Mouse (Mus musculus): ENCODE data around the gene Vps45. TPM values are rescaled to one million over a fixed set of nuclear protein-coding genes. Genes with fewer than 3 reads are reported as not detected.
A peak's percentile ranks its signal among the peaks of the same experiment; 100 is the strongest.

The Vps45 gene
- polyA plus RNA-seq, 1 experiment: not detected

- TF ChIP-seq POLR2A (IDR thresholded peaks at IDR 0.05; ENCODE audit: insufficient read depth, low read depth, low read length): no peak
- TF ChIP-seq CTCF (IDR thresholded peaks at IDR 0.05; ENCODE audit: insufficient read depth, low read depth, low read length): no peak
- 80% methylated on average over 12 of the region's 12 CpGs for whole genome bisulfite sequencing
- peaks cover 61% of the 10 kb centered on the region for H3K4me1 ChIP-seq (ENCODE audit: control insufficient read depth, insufficient read depth, low read length)
- H3K27ac ChIP-seq (ENCODE audit: insufficient read depth, low read depth, low read length): peak overlapping the region; percentile 35
- H3K4me3 ChIP-seq (ENCODE audit: insufficient read depth, low read depth, low read length): no peak overlapping the region
Measured at GRCm38 (mm10) chr3:95990413-95990941, 67.8 kb downstream of the Vps45 start.

- Histone ChIP-seq H3K27ac (ENCODE audit: insufficient read depth, low read depth, low read length) (no peak overlapping the region), H3K4me1 (ENCODE audit: control insufficient read depth, insufficient read depth, low read length) (peaks cover 68% of the 10 kb centered on the region), H3K4me3 (ENCODE audit: insufficient read depth, low read depth, low read length) (no peak overlapping the region)
- no peak for TF ChIP-seq POLR2A (IDR thresholded peaks at IDR 0.05; ENCODE audit: insufficient read depth, low read depth, low read length)
- TF ChIP-seq CTCF (IDR thresholded peaks at IDR 0.05; ENCODE audit: insufficient read depth, low read depth, low read length): no peak
- whole genome bisulfite sequencing: 30% methylated on average over 10 of the region's 10 CpGs
Measured at GRCm38 (mm10) chr3:95988969-95989368, 69.3 kb downstream of the Vps45 start.

- Histone ChIP-seq H3K4me1 (ENCODE audit: control insufficient read depth, insufficient read depth, low read length) (peaks cover 64% of the 10 kb centered on the region), H3K4me3 (ENCODE audit: insufficient read depth, low read depth, low read length) (no peak overlapping the region), H3K27ac (ENCODE audit: insufficient read depth, low read depth, low read length) (peak overlapping the region; percentile 3; the same call in 1 of the 2 replicates)
- WGBS: 96% methylated on average over 1 of the region's 1 CpGs
- no peak for TF ChIP-seq POLR2A (IDR thresholded peaks at IDR 0.05; ENCODE audit: insufficient read depth, low read depth, low read length)
- no peak for TF ChIP-seq CTCF (IDR thresholded peaks at IDR 0.05; ENCODE audit: insufficient read depth, low read depth, low read length)
Measured at GRCm38 (mm10) chr3:95988138-95988537, 70.1 kb downstream of the Vps45 start.

GRCm38 (mm10) chr3:95987386-95988110 is 70.7 kb downstream of the Vps45 start:
- 63% methylated on average over 6 of the region's 6 CpGs for WGBS
- H3K4me1 ChIP-seq (ENCODE audit: control insufficient read depth, insufficient read depth, low read length): peaks cover 58% of the 10 kb centered on the region
- H3K27ac ChIP-seq (ENCODE audit: insufficient read depth, low read depth, low read length): no peak overlapping the region
- TF ChIP-seq POLR2A (IDR thresholded peaks at IDR 0.05; ENCODE audit: insufficient read depth, low read depth, low read length) (no peak), CTCF (IDR thresholded peaks at IDR 0.05; ENCODE audit: insufficient read depth, low read depth, low read length) (no peak)
- H3K4me3 ChIP-seq (ENCODE audit: insufficient read depth, low read depth, low read length): no peak overlapping the region

- Histone ChIP-seq H3K27ac (ENCODE audit: insufficient read depth, low read depth, low read length) (no peak overlapping the region), H3K4me3 (ENCODE audit: insufficient read depth, low read depth, low read length) (no peak overlapping the region), H3K4me1 (ENCODE audit: control insufficient read depth, insufficient read depth, low read length) (peaks cover 53% of the 10 kb centered on the region)
- TF ChIP-seq POLR2A (IDR thresholded peaks at IDR 0.05; ENCODE audit: insufficient read depth, low read depth, low read length) (no peak), CTCF (IDR thresholded peaks at IDR 0.05; ENCODE audit: insufficient read depth, low read depth, low read length) (no peak)
- WGBS: 73% methylated on average over 4 of the region's 4 CpGs
Measured at GRCm38 (mm10) chr3:95986984-95987383, 71.3 kb downstream of the Vps45 start.

- WGBS: 12% methylated on average over 21 of the region's 21 CpGs
- peak overlapping the region; percentile 93 for H3K27ac ChIP-seq (ENCODE audit: insufficient read depth, low read depth, low read length)
- no peak for TF ChIP-seq POLR2A (IDR thresholded peaks at IDR 0.05; ENCODE audit: insufficient read depth, low read depth, low read length)
- TF ChIP-seq CTCF (IDR thresholded peaks at IDR 0.05; ENCODE audit: insufficient read depth, low read depth, low read length): no peak
- H3K4me3 ChIP-seq (ENCODE audit: insufficient read depth, low read depth, low read length): no peak overlapping the region
- peaks cover 48% of the 10 kb centered on the region for H3K4me1 ChIP-seq (ENCODE audit: control insufficient read depth, insufficient read depth, low read length)
Measured at GRCm38 (mm10) chr3:95986001-95986622, 72.2 kb downstream of the Vps45 start.

- Histone ChIP-seq H3K4me3 (ENCODE audit: insufficient read depth, low read depth, low read length) (no peak overlapping the region), H3K4me1 (ENCODE audit: control insufficient read depth, insufficient read depth, low read length) (peaks cover 46% of the 10 kb centered on the region), H3K27ac (ENCODE audit: insufficient read depth, low read depth, low read length) (peak overlapping the region; percentile 93)
- TF ChIP-seq POLR2A (IDR thresholded peaks at IDR 0.05; ENCODE audit: insufficient read depth, low read depth, low read length) (peak; percentile 46; the same call in 1 of the 2 replicates), CTCF (IDR thresholded peaks at IDR 0.05; ENCODE audit: insufficient read depth, low read depth, low read length) (no peak)
- WGBS: 6% methylated on average over 12 of the region's 12 CpGs
Measured at GRCm38 (mm10) chr3:95985209-95986000, 72.9 kb downstream of the Vps45 start.

- Histone ChIP-seq H3K4me3 (ENCODE audit: insufficient read depth, low read depth, low read length) (no peak overlapping the region), H3K4me1 (ENCODE audit: control insufficient read depth, insufficient read depth, low read length) (peaks cover 33% of the 10 kb centered on the region), H3K27ac (ENCODE audit: insufficient read depth, low read depth, low read length) (no peak overlapping the region)
- WGBS: 86% methylated on average over 4 of the region's 4 CpGs
- TF ChIP-seq CTCF (IDR thresholded peaks at IDR 0.05; ENCODE audit: insufficient read depth, low read depth, low read length) (no peak), POLR2A (IDR thresholded peaks at IDR 0.05; ENCODE audit: insufficient read depth, low read depth, low read length) (no peak)
Measured at GRCm38 (mm10) chr3:95982129-95982528, 76.1 kb downstream of the Vps45 start.
